Mouse (Mus musculus) erythroblast, embryonic 14.5 days (primary cell): ENCODE data around the gene Olfr490.

Source experiments
- GATA1 ChIP-seq: IDR thresholded peaks from 2 replicates; pipeline ENCODE4 v1.6.1; 2012; ENCODE audit warnings: low read length, inconsistent platforms, mixed read lengths
- TAL1 ChIP-seq: IDR thresholded peaks from 3 replicates; pipeline ENCODE4 v1.6.1; 2012; ENCODE audit warnings: low read length, inconsistent platforms, mixed read lengths

DNA sequence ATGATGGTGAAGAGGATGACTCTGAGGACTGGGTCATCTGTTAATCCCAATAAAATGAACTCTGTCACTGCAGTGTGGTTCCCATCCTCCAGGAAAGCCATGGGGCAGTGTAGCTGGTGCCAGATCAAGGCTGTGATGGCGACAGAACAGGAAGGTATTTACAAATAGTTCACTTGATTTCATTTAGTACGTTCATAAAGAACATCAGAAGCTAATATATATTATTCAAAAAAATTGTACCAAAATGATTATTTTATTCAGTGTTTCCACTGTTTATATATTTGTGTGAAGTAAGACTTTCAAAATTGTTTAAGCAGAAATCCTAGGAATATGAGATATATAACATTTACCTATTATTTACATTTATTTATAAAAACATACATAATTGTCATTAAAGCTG, 34.8 kb upstream of the Olfr490 start, which contains the start of gene Olfr492:
- TF ChIP-seq GATA1 (no peak), TAL1 (no peak)
